Mouse (Mus musculus): ENCODE measurements around the gene Gm7029.

GRCm38 (mm10) chr17:33874411-33874810 lies 774 bp downstream of the Gm7029 start:
- TF ChIP-seq EP300 (IDR thresholded peaks at IDR 0.05; ENCODE audit: low read length) (no peak), ELF1 (IDR thresholded peaks at IDR 0.05; ENCODE audit: low read depth, low read length) (no peak), ZNF384 (IDR thresholded peaks at IDR 0.05; ENCODE audit: low read depth, low read length) (no peak), ZKSCAN1 (IDR thresholded peaks at IDR 0.05; ENCODE audit: borderline replicate concordance, low read depth, low read length) (no peak), CTCF (conservative IDR thresholded peaks at IDR 0.05 in 1 of 2, IDR thresholded peaks at IDR 0.05 in 1 of 2; ENCODE audit: low read depth in 2 of 2, low read length in 2 of 2) (no peak), POLR2A (IDR thresholded peaks at IDR 0.05; ENCODE audit: low read depth, low read length) (no peak), ZMIZ1 (IDR thresholded peaks at IDR 0.05; ENCODE audit: low read depth, low read length) (no peak), MYC (IDR thresholded peaks at IDR 0.05; ENCODE audit: low read depth, low read length) (no peak), JUND (conservative IDR thresholded peaks at IDR 0.05; ENCODE audit: low read depth, low read length) (no peak), HCFC1 (IDR thresholded peaks at IDR 0.05; ENCODE audit: low read depth, low read length) (no peak), POLR2AphosphoS2 (IDR thresholded peaks at IDR 0.05; ENCODE audit: low read depth, low read length) (no peak), KAT2A (IDR thresholded peaks at IDR 0.05; ENCODE audit: insufficient replicate concordance, low read length) (no peak), USF1 (IDR thresholded peaks at IDR 0.05; ENCODE audit: low read depth, low read length) (no peak)
